Mouse (Mus musculus): ENCODE data around the gene Akap2. TPM values are rescaled to one million over a fixed set of nuclear protein-coding genes. Genes with fewer than 3 reads are reported as not detected.

The Akap2 gene
- polyA plus RNA-seq, 1 experiment from 2014 or later: 10.5 TPM

DNA sequence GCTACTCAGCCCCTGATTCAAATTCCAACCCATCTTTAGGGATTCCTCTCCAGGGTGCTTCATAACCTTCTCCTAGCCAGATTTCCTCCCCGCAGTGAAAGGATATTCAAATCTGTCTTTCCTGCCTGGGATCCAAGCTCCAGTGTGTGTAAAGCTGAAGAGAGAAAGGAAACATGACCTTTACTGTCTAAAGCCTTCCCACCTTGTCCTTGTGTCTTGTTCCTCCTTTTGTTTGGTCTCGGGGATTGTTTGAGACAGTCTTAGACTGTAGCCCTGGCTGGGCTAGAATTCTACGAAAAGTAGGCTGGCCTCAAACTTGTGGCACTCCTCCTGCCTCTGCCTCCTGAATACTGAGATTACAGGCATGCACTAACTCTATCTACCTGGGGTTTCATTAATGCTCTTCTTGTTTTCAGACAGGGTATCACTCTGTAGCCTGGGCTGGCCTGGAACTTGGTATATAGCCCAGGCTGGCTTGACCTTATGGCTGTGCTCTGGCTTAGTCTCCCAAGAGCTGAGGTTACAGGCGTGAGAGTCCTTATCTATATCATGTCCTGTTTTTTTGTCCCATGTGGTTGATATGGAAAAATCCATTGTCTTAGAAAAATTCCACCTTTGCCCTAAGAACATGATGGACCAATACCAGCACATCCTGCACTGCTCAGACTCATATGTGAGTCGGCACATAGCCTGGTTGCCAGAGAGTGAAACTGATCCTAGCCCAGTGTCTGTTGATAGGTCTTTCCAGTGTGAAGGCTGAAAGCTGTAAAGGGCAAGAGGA lies 22.9 kb upstream of the Akap2 start:
- no peaks in the 10 kb centered on the region for H3K27me3 ChIP-seq (ENCODE audit: control insufficient read depth, insufficient read depth, low read depth, low read length)
- H3K36me3 ChIP-seq (ENCODE audit: control insufficient read depth, insufficient read depth, low read length): peaks cover 9% of the 10 kb centered on the region
- H3K9me3 ChIP-seq (replicated peaks; ENCODE audit: control insufficient read depth, low read length, poor library complexity, severe bottlenecking): no peaks in the 10 kb centered on the region
- no peak overlapping the region for H3K27ac ChIP-seq (ENCODE audit: low read length)
- H3K9ac ChIP-seq (ENCODE audit: low read depth, low read length): no peak overlapping the region
- 85% methylated on average over 5 of the region's 5 CpGs for WGBS
- H3K4me2 ChIP-seq (ENCODE audit: low read length): no peak overlapping the region
- ATAC-seq: no peak
- H3K4me3 ChIP-seq (ENCODE audit: low read depth, low read length): no peak overlapping the region
- H3K4me1 ChIP-seq (ENCODE audit: control insufficient read depth, insufficient read depth, low read length): no peaks in the 10 kb centered on the region

DNA sequence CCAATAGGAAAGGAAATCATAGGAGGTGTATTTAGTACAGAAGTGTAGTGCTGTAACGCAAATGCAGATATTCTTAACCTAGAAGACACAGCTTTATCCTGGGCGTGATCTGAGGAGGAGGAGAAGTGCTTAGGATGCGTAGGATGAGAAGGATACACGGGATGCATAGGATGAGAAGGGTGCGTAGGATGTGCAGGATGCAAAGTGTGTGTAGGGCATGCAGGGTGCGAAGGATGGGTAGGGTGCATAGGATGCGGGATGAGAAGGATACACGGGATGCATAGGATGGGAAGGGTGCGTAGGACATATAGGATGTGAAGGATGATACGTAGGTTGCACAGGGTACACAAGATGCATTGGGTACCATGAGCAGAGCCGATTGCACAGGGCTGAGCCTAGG lies 20.5 kb upstream of the Akap2 start:
- H3K27ac ChIP-seq (ENCODE audit: low read length): no peak overlapping the region
- no peaks in the 10 kb centered on the region for H3K4me1 ChIP-seq (ENCODE audit: control insufficient read depth, insufficient read depth, low read length)
- WGBS: 97% methylated on average over 11 of the region's 11 CpGs
- H3K4me2 ChIP-seq (ENCODE audit: low read length): no peak overlapping the region
- no peak overlapping the region for H3K4me3 ChIP-seq (ENCODE audit: low read depth, low read length)
- H3K27me3 ChIP-seq (ENCODE audit: control insufficient read depth, insufficient read depth, low read depth, low read length): no peaks in the 10 kb centered on the region
- ATAC-seq: no peak
- no peaks in the 10 kb centered on the region; the same call in 1 of the 2 replicates for H3K36me3 ChIP-seq (ENCODE audit: control insufficient read depth, insufficient read depth, low read length)
- H3K9me3 ChIP-seq (replicated peaks; ENCODE audit: control insufficient read depth, low read length, poor library complexity, severe bottlenecking): no peaks in the 10 kb centered on the region
- no peak overlapping the region for H3K9ac ChIP-seq (ENCODE audit: low read depth, low read length)

DNA sequence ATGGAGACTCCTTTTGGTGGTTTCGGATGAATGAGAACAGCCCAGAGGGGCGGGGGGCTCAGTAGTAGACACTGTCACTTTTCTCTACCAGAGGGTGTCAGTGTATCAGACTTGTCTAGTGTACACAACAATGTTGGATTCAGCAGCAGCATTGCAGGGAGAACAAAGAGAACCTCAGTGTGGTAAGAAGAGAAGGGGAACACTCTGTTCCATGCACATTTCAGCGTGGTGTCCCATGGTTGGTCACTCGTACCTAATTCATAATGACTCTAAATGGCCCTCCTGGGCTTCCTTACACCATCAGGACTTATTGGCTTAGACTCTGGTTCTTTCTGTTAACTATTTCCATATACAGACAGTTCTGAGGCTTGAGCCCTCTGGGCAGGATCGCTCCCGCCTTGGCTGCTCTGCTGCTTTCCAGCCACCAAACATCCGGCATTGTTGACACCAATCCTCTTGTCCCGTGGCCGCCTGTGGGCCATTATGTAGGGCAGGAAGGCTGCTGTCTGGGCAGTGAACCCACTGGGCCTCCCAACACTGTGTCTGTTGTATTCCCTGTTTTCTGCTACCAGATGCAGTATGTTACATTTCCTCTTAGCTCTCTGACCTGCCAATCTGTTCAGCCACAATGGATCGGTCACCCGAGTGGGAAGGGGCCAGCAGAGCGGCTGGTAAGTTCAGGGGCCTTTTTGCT lies 19.4 kb upstream of the Akap2 start:
- no peak overlapping the region for H3K27ac ChIP-seq (ENCODE audit: low read length)
- ATAC-seq: no peak
- H3K4me3 ChIP-seq (ENCODE audit: low read depth, low read length): no peak overlapping the region
- no peak overlapping the region for H3K9ac ChIP-seq (ENCODE audit: low read depth, low read length)
- H3K27me3 ChIP-seq (ENCODE audit: control insufficient read depth, insufficient read depth, low read depth, low read length): no peaks in the 10 kb centered on the region
- 83% methylated on average over 12 of the region's 12 CpGs for WGBS
- H3K4me2 ChIP-seq (ENCODE audit: low read length): no peak overlapping the region
- no peaks in the 10 kb centered on the region for H3K9me3 ChIP-seq (replicated peaks; ENCODE audit: control insufficient read depth, low read length, poor library complexity, severe bottlenecking)
- no peaks in the 10 kb centered on the region; the same call in 1 of the 2 replicates for H3K36me3 ChIP-seq (ENCODE audit: control insufficient read depth, insufficient read depth, low read length)
- H3K4me1 ChIP-seq (ENCODE audit: control insufficient read depth, insufficient read depth, low read length): no peaks in the 10 kb centered on the region

DNA sequence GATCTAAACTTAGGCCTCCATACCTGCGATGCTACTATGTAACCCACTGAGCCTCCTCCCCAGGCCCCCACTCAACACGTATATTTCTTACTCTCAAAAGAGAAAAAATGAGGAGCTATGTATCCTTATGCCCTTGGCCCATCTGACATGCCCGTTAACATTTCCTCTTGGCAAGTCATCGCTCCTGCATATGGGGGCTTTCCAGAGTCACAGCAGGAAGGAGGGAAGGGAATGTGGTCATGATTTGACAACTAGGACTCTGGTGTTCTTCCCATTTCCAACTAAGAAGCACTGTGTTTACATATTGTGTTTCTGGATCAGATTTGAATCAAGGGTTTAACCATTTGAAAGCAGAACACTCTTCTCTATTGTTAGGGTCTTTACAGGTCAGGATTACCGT lies 15.9 kb upstream of the Akap2 start:
- H3K27ac ChIP-seq (ENCODE audit: low read length): no peak overlapping the region
- H3K9me3 ChIP-seq (replicated peaks; ENCODE audit: control insufficient read depth, low read length, poor library complexity, severe bottlenecking): no peaks in the 10 kb centered on the region
- H3K4me1 ChIP-seq (ENCODE audit: control insufficient read depth, insufficient read depth, low read length): no peaks in the 10 kb centered on the region
- no peak overlapping the region for H3K9ac ChIP-seq (ENCODE audit: low read depth, low read length)
- no peaks in the 10 kb centered on the region for H3K36me3 ChIP-seq (ENCODE audit: control insufficient read depth, insufficient read depth, low read length)
- H3K4me2 ChIP-seq (ENCODE audit: low read length): no peak overlapping the region
- H3K4me3 ChIP-seq (ENCODE audit: low read depth, low read length): no peak overlapping the region
- no peaks in the 10 kb centered on the region for H3K27me3 ChIP-seq (ENCODE audit: control insufficient read depth, insufficient read depth, low read depth, low read length)
- WGBS: 85% methylated on average over 5 of the region's 5 CpGs
- ATAC-seq: no peak

DNA sequence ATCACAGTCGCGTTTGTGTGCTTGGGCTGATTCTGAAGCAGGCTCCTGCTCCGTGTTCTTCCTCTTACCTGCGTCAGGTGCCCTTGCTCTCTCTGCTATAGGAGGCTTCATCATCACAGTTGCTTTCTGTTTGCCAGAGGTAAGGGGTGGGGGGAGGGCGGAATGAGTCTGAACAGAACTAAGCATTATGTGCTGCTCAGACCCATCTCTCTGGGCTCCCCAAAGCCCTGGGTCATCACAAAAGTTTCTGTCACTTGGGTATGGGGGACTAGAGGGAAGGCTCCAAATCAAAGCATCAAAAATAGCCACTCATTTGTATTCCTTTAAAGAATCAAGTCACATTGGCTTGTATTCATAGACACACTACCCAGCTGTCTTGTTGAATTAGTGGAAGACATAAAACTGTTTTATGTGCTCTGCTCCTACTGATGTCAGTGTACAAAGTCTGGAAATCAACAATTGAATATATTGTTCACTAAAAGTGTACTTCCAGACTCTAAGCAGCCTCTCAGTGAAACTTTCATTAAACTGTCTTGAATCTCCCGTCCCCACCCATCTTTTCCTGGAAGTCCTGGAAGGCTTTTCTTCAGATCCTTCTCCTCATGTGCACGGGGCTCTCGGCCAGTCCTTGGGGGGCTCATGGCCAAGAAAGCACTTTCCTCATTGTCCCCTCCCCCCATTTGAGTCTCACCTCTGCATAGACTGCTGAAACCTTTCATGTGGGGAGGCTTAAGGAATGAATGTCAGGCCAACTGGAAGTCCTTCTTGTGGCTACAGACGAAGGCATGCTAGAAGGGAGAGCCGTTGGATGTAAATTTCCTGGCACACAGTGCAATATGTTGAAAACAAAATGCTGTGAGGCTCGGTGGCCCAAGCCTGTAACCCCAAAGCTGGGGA lies 13.6 kb upstream of the Akap2 start:
- Histone ChIP-seq H3K27ac (ENCODE audit: low read length) (no peak overlapping the region), H3K4me3 (ENCODE audit: low read depth, low read length) (no peak overlapping the region), H3K9ac (ENCODE audit: low read depth, low read length) (no peak overlapping the region), H3K4me2 (ENCODE audit: low read length) (no peak overlapping the region), H3K36me3 (ENCODE audit: control insufficient read depth, insufficient read depth, low read length) (no peaks in the 10 kb centered on the region), H3K27me3 (ENCODE audit: control insufficient read depth, insufficient read depth, low read depth, low read length) (no peaks in the 10 kb centered on the region), H3K9me3 (replicated peaks; ENCODE audit: control insufficient read depth, low read length, poor library complexity, severe bottlenecking) (no peaks in the 10 kb centered on the region), H3K4me1 (ENCODE audit: control insufficient read depth, insufficient read depth, low read length) (no peaks in the 10 kb centered on the region)
- ATAC-seq: no peak
- 75% methylated on average over 11 of the region's 11 CpGs for WGBS

DNA sequence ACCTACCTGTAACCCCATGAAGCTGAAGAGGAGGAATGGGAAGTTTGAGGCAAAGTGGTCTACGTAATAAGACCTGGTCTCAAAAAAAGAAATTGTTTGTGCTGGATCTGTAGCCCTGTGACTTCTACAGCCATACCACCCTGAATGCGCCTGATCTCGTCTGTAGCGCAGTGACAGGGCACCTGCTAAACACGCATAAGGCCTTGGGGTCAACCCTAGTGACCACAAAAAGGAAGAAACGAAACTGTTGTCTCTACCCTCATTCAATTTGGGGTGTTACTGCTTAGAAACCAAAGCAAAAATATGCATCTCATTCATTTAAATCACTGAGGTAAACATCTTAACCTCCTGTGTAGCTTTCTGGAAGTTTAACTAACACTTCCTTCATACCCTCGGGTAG lies 12.9 kb upstream of the Akap2 start:
- Histone ChIP-seq H3K27ac (ENCODE audit: low read length) (no peak overlapping the region), H3K27me3 (ENCODE audit: control insufficient read depth, insufficient read depth, low read depth, low read length) (no peaks in the 10 kb centered on the region), H3K4me2 (ENCODE audit: low read length) (no peak overlapping the region), H3K36me3 (ENCODE audit: control insufficient read depth, insufficient read depth, low read length) (peaks cover under 1% of the 10 kb centered on the region; the same call in 1 of the 2 replicates), H3K9me3 (replicated peaks; ENCODE audit: control insufficient read depth, low read length, poor library complexity, severe bottlenecking) (no peaks in the 10 kb centered on the region), H3K9ac (ENCODE audit: low read depth, low read length) (no peak overlapping the region), H3K4me1 (ENCODE audit: control insufficient read depth, insufficient read depth, low read length) (no peaks in the 10 kb centered on the region), H3K4me3 (ENCODE audit: low read depth, low read length) (no peak overlapping the region)
- 92% methylated on average over 7 of the region's 7 CpGs for WGBS
- ATAC-seq: no peak

DNA sequence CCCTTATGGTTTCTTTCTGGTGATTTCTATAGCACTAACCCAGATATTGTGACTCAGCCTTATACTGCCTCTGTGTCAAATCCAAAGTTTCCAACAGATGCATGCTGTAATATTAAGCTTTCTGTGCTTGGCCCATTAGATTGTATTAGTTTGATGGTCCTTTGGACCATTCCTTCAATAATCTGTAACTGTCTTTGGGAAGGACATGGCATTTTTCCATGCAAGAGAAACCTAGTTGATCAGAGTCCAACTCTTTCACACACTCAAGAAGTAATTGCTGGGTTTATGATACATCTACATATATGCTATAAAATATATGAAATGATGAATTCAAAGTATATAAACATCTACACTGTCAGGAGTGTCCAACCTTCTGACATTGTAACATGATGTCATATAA lies 1.6 kb upstream of the Akap2 start:
- no peak overlapping the region for H3K27ac ChIP-seq (ENCODE audit: low read length)
- H3K27me3 ChIP-seq (ENCODE audit: control insufficient read depth, insufficient read depth, low read depth, low read length): no peaks in the 10 kb centered on the region
- no peak for ATAC-seq
- no peak overlapping the region for H3K4me2 ChIP-seq (ENCODE audit: low read length)
- peaks cover 13% of the 10 kb centered on the region; the same call in 1 of the 2 replicates for H3K4me1 ChIP-seq (ENCODE audit: control insufficient read depth, insufficient read depth, low read length)
- no peaks in the 10 kb centered on the region for H3K9me3 ChIP-seq (replicated peaks; ENCODE audit: control insufficient read depth, low read length, poor library complexity, severe bottlenecking)
- H3K36me3 ChIP-seq (ENCODE audit: control insufficient read depth, insufficient read depth, low read length): no peaks in the 10 kb centered on the region
- H3K9ac ChIP-seq (ENCODE audit: low read depth, low read length): no peak overlapping the region
- no peak overlapping the region for H3K4me3 ChIP-seq (ENCODE audit: low read depth, low read length)

DNA sequence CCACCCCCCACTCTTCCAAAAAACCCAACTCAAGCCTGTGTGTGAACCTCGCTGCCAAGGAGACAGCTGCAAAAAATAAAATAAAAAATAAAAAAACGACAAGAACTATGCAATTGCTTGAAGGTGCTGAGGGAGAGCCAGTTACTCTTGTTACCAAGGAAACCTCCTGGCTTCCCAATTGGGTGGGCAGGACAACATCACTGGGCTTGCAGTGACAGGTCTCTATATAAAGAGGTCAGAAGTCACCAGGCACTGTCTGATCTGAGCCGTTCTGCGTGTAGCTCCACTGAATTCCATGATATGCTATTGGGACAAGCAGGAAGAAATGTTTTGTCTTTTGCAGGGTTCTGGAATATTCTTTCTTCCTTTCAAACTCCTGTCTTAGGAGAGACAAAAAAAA lies 722 bp upstream of the Akap2 start:
- 36% methylated on average over 4 of the region's 4 CpGs for WGBS
- ATAC-seq: peak; percentile 66; the same call in 1 of the 2 replicates
- Histone ChIP-seq H3K27me3 (ENCODE audit: control insufficient read depth, insufficient read depth, low read depth, low read length) (no peaks in the 10 kb centered on the region), H3K4me2 (ENCODE audit: low read length) (no peak overlapping the region), H3K9ac (ENCODE audit: low read depth, low read length) (no peak overlapping the region), H3K36me3 (ENCODE audit: control insufficient read depth, insufficient read depth, low read length) (no peaks in the 10 kb centered on the region), H3K9me3 (replicated peaks; ENCODE audit: control insufficient read depth, low read length, poor library complexity, severe bottlenecking) (no peaks in the 10 kb centered on the region), H3K4me1 (ENCODE audit: control insufficient read depth, insufficient read depth, low read length) (peaks cover 13% of the 10 kb centered on the region; the same call in 1 of the 2 replicates), H3K4me3 (ENCODE audit: low read depth, low read length) (no peak overlapping the region), H3K27ac (ENCODE audit: low read length) (no peak overlapping the region)
